Mouse (Mus musculus) heart, postnatal 0 days (tissue): ENCODE results near the gene Abcb11.

Experiments used
- CTCF ChIP-seq: IDR thresholded peaks from 2 replicates; pipeline ENCODE4 v1.5.1; 2016; ENCODE audit warnings: antibody characterized with exemption, control low read depth, low read depth
- EP300 ChIP-seq: IDR thresholded peaks from 2 replicates; pipeline ENCODE4 v1.6.1; 2016; ENCODE audit warnings: antibody characterized with exemption, low read depth

GRCm38 (mm10) chr2:69382838-69383237 is 40.4 kb upstream of the Abcb11 start:
- TF ChIP-seq CTCF (no peak), EP300 (no peak)
